Mouse (Mus musculus): ENCODE measurements around the gene Tnks2.

- TF ChIP-seq CTCF (IDR thresholded peaks at IDR 0.05; ENCODE audit: control insufficient read depth, insufficient read depth, low read length), result no peak
- TF ChIP-seq POLR2A (IDR thresholded peaks at IDR 0.05; ENCODE audit: borderline replicate concordance, control insufficient read depth, low read depth, low read length), result no peak
Observed at GRCm38 (mm10) chr19:36803403-36803802, 30.6 kb upstream of the Tnks2 start.

Measured in bone marrow, adult 2 months (tissue).